Mouse (Mus musculus): ENCODE data around the gene Vldlr. TPM values are rescaled to one million over a fixed set of nuclear protein-coding genes. Genes with fewer than 3 reads are reported as not detected.

Gene Vldlr
- polyA plus RNA-seq, 1 experiment: 31.2 TPM

DNA sequence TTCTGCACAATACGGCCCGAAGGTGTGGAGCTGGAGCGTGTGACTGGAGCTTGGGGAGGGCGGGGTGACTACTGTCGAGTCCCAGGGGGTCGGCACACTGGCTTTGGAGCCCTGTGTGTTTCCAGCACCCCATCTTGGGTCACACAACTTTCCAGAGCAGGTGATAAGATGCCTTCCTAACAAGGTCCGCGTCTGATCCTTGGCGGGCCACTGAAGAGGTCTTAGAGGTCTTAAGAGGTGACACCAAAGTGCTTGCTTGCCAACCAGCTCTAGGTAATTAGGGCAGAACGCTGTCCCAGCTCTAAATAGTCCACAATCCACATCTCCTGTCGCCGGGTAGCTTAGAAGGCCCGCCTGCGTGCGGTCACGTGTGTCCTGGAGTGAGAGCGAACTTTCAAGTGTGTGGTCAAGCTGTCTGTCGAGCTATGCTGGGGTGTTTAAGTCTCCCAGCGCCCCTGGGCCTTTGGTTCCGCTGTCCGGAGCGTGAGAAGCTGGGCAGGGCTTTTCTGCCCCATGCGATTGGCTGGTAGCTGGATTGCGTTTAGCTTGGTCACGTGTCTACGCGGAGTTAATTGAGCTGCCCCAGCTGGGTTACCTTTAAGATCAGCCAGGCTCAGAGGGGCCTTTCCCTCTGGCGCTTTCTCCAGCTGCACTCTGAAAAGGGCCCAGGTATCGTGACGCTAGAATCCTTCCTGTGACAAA is 2.4 kb downstream of the Vldlr start:
- DNase-seq: peak; percentile 94
- 6% methylated on average over 30 of the region's 30 CpGs for WGBS
- no peaks in the 10 kb centered on the region for H3K27me3 ChIP-seq (replicated peaks; ENCODE audit: control insufficient read depth, insufficient read depth, low read length)
- peaks cover 23% of the 10 kb centered on the region for H3K4me1 ChIP-seq (ENCODE audit: control insufficient read depth, insufficient read depth, low read length)
- TF ChIP-seq POLR2A (IDR thresholded peaks at IDR 0.05; ENCODE audit: low read depth, low read length) (peak; percentile 65), CTCF (conservative IDR thresholded peaks at IDR 0.05; ENCODE audit: insufficient read depth, insufficient read length, low read depth, low read length) (no peak)
- peak overlapping the region; percentile 92 for H3K27ac ChIP-seq (ENCODE audit: insufficient read depth, low read depth, low read length)
- no peaks in the 10 kb centered on the region for H3K36me3 ChIP-seq (ENCODE audit: control insufficient read depth, insufficient read depth, low read length)
- H3K4me3 ChIP-seq (ENCODE audit: insufficient read depth, low read depth, low read length): peak overlapping the region; percentile 76

- Histone ChIP-seq H3K27ac (ENCODE audit: insufficient read depth, low read depth, low read length) (peak overlapping the region; percentile 92), H3K36me3 (ENCODE audit: control insufficient read depth, insufficient read depth, low read length) (no peaks in the 10 kb centered on the region)
These were observed 3.3 kb downstream of the Vldlr start for GRCm38 (mm10) chr19:27219586-27219985.

GRCm38 (mm10) chr19:27223046-27223445 is 6.8 kb downstream of the Vldlr start:
- 71% methylated on average over 6 of the region's 6 CpGs for WGBS
- H3K27ac ChIP-seq (ENCODE audit: insufficient read depth, low read depth, low read length): no peak overlapping the region
- no peak for DNase-seq
- H3K36me3 ChIP-seq (ENCODE audit: control insufficient read depth, insufficient read depth, low read length): no peaks in the 10 kb centered on the region
- peaks cover 30% of the 10 kb centered on the region for H3K4me1 ChIP-seq (ENCODE audit: control insufficient read depth, insufficient read depth, low read length)
- no peak overlapping the region for H3K4me3 ChIP-seq (ENCODE audit: insufficient read depth, low read depth, low read length)
- TF ChIP-seq CTCF (conservative IDR thresholded peaks at IDR 0.05; ENCODE audit: insufficient read depth, insufficient read length, low read depth, low read length) (no peak), POLR2A (IDR thresholded peaks at IDR 0.05; ENCODE audit: low read depth, low read length) (no peak)
- no peaks in the 10 kb centered on the region for H3K27me3 ChIP-seq (replicated peaks; ENCODE audit: control insufficient read depth, insufficient read depth, low read length)

More at GRCm38 (mm10) chr19:27219586-27219985, 3.3 kb downstream of the Vldlr start:
- Histone ChIP-seq H3K4me1 (ENCODE audit: control insufficient read depth, insufficient read depth, low read length) (peaks cover 23% of the 10 kb centered on the region), H3K4me3 (ENCODE audit: insufficient read depth, low read depth, low read length) (peak overlapping the region; percentile 34; the same call in 1 of the 2 replicates), H3K27me3 (replicated peaks; ENCODE audit: control insufficient read depth, insufficient read depth, low read length) (no peaks in the 10 kb centered on the region)
- DNase-seq: peak; percentile 71
- TF ChIP-seq CTCF (conservative IDR thresholded peaks at IDR 0.05; ENCODE audit: insufficient read depth, insufficient read length, low read depth, low read length) (no peak), POLR2A (IDR thresholded peaks at IDR 0.05; ENCODE audit: low read depth, low read length) (no peak)

- Histone ChIP-seq H3K36me3 (ENCODE audit: control insufficient read depth, insufficient read depth, low read length) (no peaks in the 10 kb centered on the region), H3K27me3 (replicated peaks; ENCODE audit: control insufficient read depth, insufficient read depth, low read length) (no peaks in the 10 kb centered on the region), H3K27ac (ENCODE audit: insufficient read depth, low read depth, low read length) (no peak overlapping the region), H3K4me3 (ENCODE audit: insufficient read depth, low read depth, low read length) (no peak overlapping the region), H3K4me1 (ENCODE audit: control insufficient read depth, insufficient read depth, low read length) (peaks cover 30% of the 10 kb centered on the region)
- TF ChIP-seq CTCF (conservative IDR thresholded peaks at IDR 0.05; ENCODE audit: insufficient read depth, insufficient read length, low read depth, low read length) (no peak), POLR2A (IDR thresholded peaks at IDR 0.05; ENCODE audit: low read depth, low read length) (no peak)
- DNase-seq: peak; percentile 13
- 25% methylated on average over 1 of the region's 1 CpGs for WGBS
These were observed 8.1 kb downstream of the Vldlr start for GRCm38 (mm10) chr19:27224356-27224755.

DNA sequence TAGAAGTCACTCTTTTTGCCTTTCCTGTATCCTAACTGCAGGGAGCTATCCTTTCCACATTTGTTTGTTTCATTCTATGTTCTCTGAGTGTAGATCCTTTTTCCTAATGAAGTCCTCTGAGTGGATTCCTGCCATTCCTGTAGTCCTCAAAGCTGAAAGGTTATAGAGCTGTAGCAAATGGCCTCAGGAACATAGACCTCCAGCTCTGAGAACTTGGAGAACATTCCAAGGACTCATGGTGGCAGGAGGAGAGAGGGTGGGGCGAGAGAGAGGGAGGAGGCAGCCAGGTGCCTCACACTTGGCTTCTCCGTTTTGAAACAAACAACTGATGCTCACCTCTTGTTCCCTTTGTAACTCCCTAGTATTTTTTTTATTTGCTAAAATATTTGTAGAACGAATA is 10.3 kb downstream of the Vldlr start:
- no peak overlapping the region for H3K27ac ChIP-seq (ENCODE audit: insufficient read depth, low read depth, low read length)
- H3K36me3 ChIP-seq (ENCODE audit: control insufficient read depth, insufficient read depth, low read length): peaks cover 1% of the 10 kb centered on the region; the same call in 1 of the 2 replicates
- H3K4me1 ChIP-seq (ENCODE audit: control insufficient read depth, insufficient read depth, low read length): peaks cover 14% of the 10 kb centered on the region
- TF ChIP-seq POLR2A (IDR thresholded peaks at IDR 0.05; ENCODE audit: low read depth, low read length) (no peak), CTCF (conservative IDR thresholded peaks at IDR 0.05; ENCODE audit: insufficient read depth, insufficient read length, low read depth, low read length) (no peak)
- no peak overlapping the region for H3K4me3 ChIP-seq (ENCODE audit: insufficient read depth, low read depth, low read length)
- 50% methylated on average over 3 of the region's 3 CpGs for WGBS
- DNase-seq: peak; percentile 52
- no peaks in the 10 kb centered on the region for H3K27me3 ChIP-seq (replicated peaks; ENCODE audit: control insufficient read depth, insufficient read depth, low read length)

DNA sequence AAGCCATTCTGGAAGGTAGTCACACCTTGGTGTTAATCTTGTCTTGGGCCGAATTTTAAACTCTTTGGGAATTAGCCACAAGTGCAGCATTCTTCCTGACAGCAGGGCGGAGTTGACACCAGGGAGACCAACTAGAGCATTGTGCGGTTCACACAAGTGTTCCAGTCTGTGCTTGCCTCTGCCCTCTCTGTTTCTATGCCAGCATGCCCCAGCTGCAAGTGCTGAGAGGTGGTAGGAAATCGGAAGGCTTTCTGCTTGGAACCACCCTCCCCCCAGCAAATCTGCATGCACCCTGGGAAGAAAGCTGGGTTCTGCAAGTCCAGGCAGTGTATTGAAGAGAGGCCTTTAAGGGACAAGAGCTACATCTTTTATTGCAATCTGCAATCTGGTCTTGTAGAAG is 10.8 kb downstream of the Vldlr start:
- Histone ChIP-seq H3K27ac (ENCODE audit: insufficient read depth, low read depth, low read length) (no peak overlapping the region), H3K36me3 (ENCODE audit: control insufficient read depth, insufficient read depth, low read length) (peaks cover 1% of the 10 kb centered on the region; the same call in 1 of the 2 replicates), H3K4me3 (ENCODE audit: insufficient read depth, low read depth, low read length) (no peak overlapping the region), H3K4me1 (ENCODE audit: control insufficient read depth, insufficient read depth, low read length) (peaks cover 11% of the 10 kb centered on the region), H3K27me3 (replicated peaks; ENCODE audit: control insufficient read depth, insufficient read depth, low read length) (no peaks in the 10 kb centered on the region)
- DNase-seq: no peak
- no peak for TF ChIP-seq CTCF (conservative IDR thresholded peaks at IDR 0.05; ENCODE audit: insufficient read depth, insufficient read length, low read depth, low read length)
- no peak for TF ChIP-seq POLR2A (IDR thresholded peaks at IDR 0.05; ENCODE audit: low read depth, low read length)
- WGBS: 69% methylated on average over 4 of the region's 4 CpGs

DNA sequence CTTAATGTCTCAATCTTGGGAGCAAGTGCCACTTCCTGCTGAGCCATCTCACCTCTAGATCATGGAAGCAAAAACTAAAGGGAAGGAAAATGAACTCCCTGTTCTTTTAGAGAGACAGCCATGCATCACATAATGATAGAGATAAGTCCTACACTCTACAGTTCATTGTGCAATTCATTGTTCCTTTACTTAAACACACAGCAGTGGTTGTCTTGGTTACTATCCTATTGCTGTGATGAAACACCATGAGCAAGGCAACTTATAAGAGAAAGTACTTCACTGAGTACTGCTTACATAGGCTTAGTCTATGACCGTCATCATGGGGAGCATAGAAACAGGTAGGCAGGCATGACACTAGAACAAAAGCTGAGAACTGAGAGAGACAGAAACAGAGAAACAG is 12.0 kb downstream of the Vldlr start:
- DNase-seq: no peak
- H3K4me1 ChIP-seq (ENCODE audit: control insufficient read depth, insufficient read depth, low read length): peaks cover 8% of the 10 kb centered on the region
- H3K4me3 ChIP-seq (ENCODE audit: insufficient read depth, low read depth, low read length): no peak overlapping the region
- H3K36me3 ChIP-seq (ENCODE audit: control insufficient read depth, insufficient read depth, low read length): peaks cover 1% of the 10 kb centered on the region; the same call in 1 of the 2 replicates
- WGBS: 95% methylated on average over 1 of the region's 1 CpGs
- H3K27ac ChIP-seq (ENCODE audit: insufficient read depth, low read depth, low read length): no peak overlapping the region
- H3K27me3 ChIP-seq (replicated peaks; ENCODE audit: control insufficient read depth, insufficient read depth, low read length): no peaks in the 10 kb centered on the region
- TF ChIP-seq POLR2A (IDR thresholded peaks at IDR 0.05; ENCODE audit: low read depth, low read length) (no peak), CTCF (conservative IDR thresholded peaks at IDR 0.05; ENCODE audit: insufficient read depth, insufficient read length, low read depth, low read length) (no peak)
